In genomic region chr5:141403741-141404140, GRCm38 (mm10) we compare ENCODE assay signal across 29 mouse cellular contexts.
DNase-seq lines count a peak whose midpoint lies in the region; ATAC-seq and TF ChIP-seq lines count a peak whose summit lies in the region.
"Had no signal": no experiment of that assay in that cellular context is flagged by ENCODE, and none has a peak within 500 bp of the region (broad histone marks: within the 10 kb centered on the region; RNA-seq: fewer than 3 reads in every experiment).

No protein-coding gene starts in this region.

- no peaks in the 10 kb centered on the region for H3K36me3 ChIP-seq in forebrain, embryonic 14.5 days (ENCODE audit: control insufficient read depth, insufficient read depth, low read length)
- H3K36me3 ChIP-seq in forebrain, embryonic 12.5 days (replicated peaks), result no peaks in the 10 kb centered on the region
- H3K36me3 ChIP-seq in neural tube, embryonic 15.5 days, result no peaks in the 10 kb centered on the region
- H3K36me3 ChIP-seq: embryonic facial prominence, embryonic 10.5 days; embryonic facial prominence, embryonic 13.5 days; heart, embryonic 12.5 days; heart, embryonic 15.5 days had no signal

- no peak for TF ChIP-seq POLR2A in cerebellum, adult 2 months (IDR thresholded peaks at IDR 0.05; ENCODE audit: borderline replicate concordance, insufficient read depth, low read length)
- TF ChIP-seq POLR2A in brain, embryonic 14.5 days (IDR thresholded peaks at IDR 0.05; ENCODE audit: borderline replicate concordance, extremely low read depth, insufficient read depth, insufficient read length, poor library complexity, severe bottlenecking), result no peak

- intact Hi-C loops in heart, postnatal 25 days (cut with DNase I), result no loop called here

- no peak overlapping the region for H3K9ac ChIP-seq in forebrain, embryonic 14.5 days (ENCODE audit: low read length)
- no peak overlapping the region for H3K9ac ChIP-seq in forebrain, embryonic 12.5 days
- no peak overlapping the region for H3K9ac ChIP-seq in neural tube, embryonic 15.5 days (replicated peaks)
- H3K9ac ChIP-seq: embryonic facial prominence, embryonic 13.5 days; heart, embryonic 12.5 days; heart, embryonic 15.5 days; hindbrain, embryonic 14.5 days had no signal

- H3K4me3 ChIP-seq in cerebellum, adult 2 months (replicated peaks; ENCODE audit: insufficient read depth, low read depth, low read length), result no peak overlapping the region
- H3K4me3 ChIP-seq in forebrain, embryonic 14.5 days (ENCODE audit: low read depth, low read length), result no peak overlapping the region
- no peak overlapping the region for H3K4me3 ChIP-seq in forebrain, embryonic 12.5 days (replicated peaks)
- no peak overlapping the region for H3K4me3 ChIP-seq in neural tube, embryonic 15.5 days (replicated peaks)
- H3K4me3 ChIP-seq: embryonic facial prominence, embryonic 10.5 days; embryonic facial prominence, embryonic 13.5 days; erythroblast, embryonic 14.5 days; gastrocnemius, adult 2 months; heart, embryonic 12.5 days; heart, embryonic 15.5 days had no signal

- H3K27me3 ChIP-seq in cerebellum, adult 2 months (ENCODE audit: control insufficient read depth, insufficient read depth, low read length), result no peaks in the 10 kb centered on the region
- no peaks in the 10 kb centered on the region for H3K27me3 ChIP-seq in forebrain, embryonic 14.5 days (replicated peaks; ENCODE audit: control insufficient read depth, insufficient read depth, low read length)
- no peaks in the 10 kb centered on the region; the same call in 1 of the 2 replicates for H3K27me3 ChIP-seq in forebrain, embryonic 12.5 days
- H3K27me3 ChIP-seq in neural tube, embryonic 15.5 days (replicated peaks), result no peaks in the 10 kb centered on the region
- H3K27me3 ChIP-seq: embryonic facial prominence, embryonic 13.5 days; heart, embryonic 12.5 days; heart, embryonic 15.5 days had no signal

- TF ChIP-seq CTCF in cerebellum, adult 2 months (IDR thresholded peaks at IDR 0.05; ENCODE audit: borderline replicate concordance, insufficient read depth, low read depth, low read length), result no peak
- no peak for TF ChIP-seq CTCF in brain, embryonic 14.5 days (IDR thresholded peaks at IDR 0.05; ENCODE audit: borderline replicate concordance, extremely low read depth, insufficient read depth, insufficient read length)

- peak; percentile 44; the same call in 1 of the 2 replicates for ATAC-seq in forebrain, embryonic 14.5 days
- ATAC-seq in forebrain, embryonic 12.5 days (ENCODE audit: low FRiP score), result no peak
- no peak for ATAC-seq in neural tube, embryonic 15.5 days (ENCODE audit: low FRiP score)
- ATAC-seq: activated CD4-positive, CD25-positive, alpha-beta regulatory T cell, adult 4 months; hindbrain, postnatal 0 days; inflammation-experienced regulatory T-cells, adult 6 months; intestine, embryonic 16.5 days had no signal

- no peaks in the 10 kb centered on the region for H3K4me1 ChIP-seq in cerebellum, adult 2 months (ENCODE audit: control insufficient read depth, insufficient read depth, low read length)
- H3K4me1 ChIP-seq in forebrain, embryonic 14.5 days (ENCODE audit: control insufficient read depth, insufficient read depth, low read length), result peaks cover 18% of the 10 kb centered on the region; the same call in 1 of the 2 replicates
- peaks cover 14% of the 10 kb centered on the region for H3K4me1 ChIP-seq in forebrain, embryonic 12.5 days
- H3K4me1 ChIP-seq in neural tube, embryonic 15.5 days, result peaks cover 5% of the 10 kb centered on the region

- H3K27ac ChIP-seq in cerebellum, adult 2 months (ENCODE audit: insufficient read depth, low read length), result no peak overlapping the region
- H3K27ac ChIP-seq in forebrain, embryonic 14.5 days (ENCODE audit: low read depth, low read length), result no peak overlapping the region
- H3K27ac ChIP-seq in forebrain, embryonic 12.5 days, result no peak overlapping the region
- no peak overlapping the region for H3K27ac ChIP-seq in neural tube, embryonic 15.5 days (replicated peaks)
- H3K27ac ChIP-seq: embryonic facial prominence, embryonic 10.5 days; embryonic facial prominence, embryonic 13.5 days; gastrocnemius, adult 2 months; heart, embryonic 15.5 days; hindbrain, embryonic 14.5 days; hindbrain, postnatal 0 days had no signal

- no peak overlapping the region for H3K4me2 ChIP-seq in forebrain, embryonic 14.5 days (ENCODE audit: low read length)
- H3K4me2 ChIP-seq in forebrain, embryonic 12.5 days, result no peak overlapping the region
- no peak overlapping the region for H3K4me2 ChIP-seq in neural tube, embryonic 15.5 days
- H3K4me2 ChIP-seq: embryonic facial prominence, embryonic 13.5 days; heart, embryonic 12.5 days; heart, embryonic 15.5 days; hindbrain, embryonic 14.5 days had no signal

- 75% methylated on average over 8 of the region's 8 CpGs for WGBS in cerebellum, adult 2 months
- WGBS in forebrain, embryonic 14.5 days, result 34% methylated on average over 8 of the region's 8 CpGs
- 52% methylated on average over 8 of the region's 8 CpGs for WGBS in forebrain, embryonic 12.5 days
- WGBS in neural tube, embryonic 15.5 days, result 59% methylated on average over 8 of the region's 8 CpGs

- H3K9me3 ChIP-seq in forebrain, embryonic 14.5 days (replicated peaks; ENCODE audit: control insufficient read depth, low read length), result no peaks in the 10 kb centered on the region
- no peaks in the 10 kb centered on the region for H3K9me3 ChIP-seq in forebrain, embryonic 12.5 days
- no peaks in the 10 kb centered on the region for H3K9me3 ChIP-seq in neural tube, embryonic 15.5 days (replicated peaks)
- H3K9me3 ChIP-seq: embryonic facial prominence, embryonic 10.5 days; embryonic facial prominence, embryonic 13.5 days; heart, embryonic 12.5 days; heart, embryonic 15.5 days had no signal

- DNase-seq in cerebellum, postnatal 10 days, result peak; percentile 23 to 24
- no peak for DNase-seq in cerebellum, adult 2 months
- peak; percentile 62 for DNase-seq in forebrain, embryonic 14.5 days (ENCODE audit: low spot score)
- DNase-seq in heart, adult 11 months, result peak; percentile 44
- no peak for DNase-seq in heart, postnatal 25 days (ENCODE audit: low spot score)
- DNase-seq in brain, embryonic 14.5 days (ENCODE audit: low read depth), result peak; percentile 66
- DNase-seq: adrenal gland, adult 8-10 months; adrenal gland, postnatal 25 days; cerebellum, adult 11 months; cerebellum, adult 8-10 months; cerebellum, postnatal 36 days; embryo, embryonic 11 days; gastrocnemius, adult 2 months; heart, adult 18-20 months; heart, postnatal 10 days; heart, postnatal 4 days; kidney, adult 18-20 months had no signal

Comparison
In these comparisons a context has a peak if more than half of its experiments do, and no peak if none do; other contexts are left out.
1. DNase-seq: peak in cerebellum, postnatal 10 days (2 of 2), forebrain, embryonic 14.5 days (single experiment), heart, adult 11 months (single experiment) and brain, embryonic 14.5 days (single experiment); none in cerebellum, adult 2 months (0 of 2) and heart, postnatal 25 days (single experiment).